Mouse (Mus musculus): ENCODE data around the gene Nek7. TPM values are rescaled to one million over a fixed set of nuclear protein-coding genes. Genes with fewer than 3 reads are reported as not detected.

Nek7 gene
- polyA plus RNA-seq, 1 experiment, result 8.5 TPM

DNA sequence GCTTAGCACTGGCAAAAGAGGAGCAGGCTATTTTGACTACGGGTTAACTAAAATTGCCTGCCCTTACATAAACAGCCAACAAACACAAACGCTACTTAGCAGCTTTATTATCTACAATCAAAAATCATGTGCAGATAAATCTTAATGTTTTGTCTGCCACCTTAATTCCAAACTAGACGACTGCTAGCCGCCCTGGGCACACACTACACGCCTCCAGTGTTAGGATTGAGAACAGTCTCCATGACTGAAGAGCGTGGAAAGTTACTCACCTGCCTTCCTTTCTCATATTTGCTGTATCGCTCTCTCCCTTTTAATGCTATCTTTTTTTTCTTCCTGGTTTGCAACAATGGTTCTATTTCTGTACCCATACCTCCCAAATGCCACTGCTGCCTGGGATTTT is 12.1 kb downstream of the Nek7 start:
- TF ChIP-seq CTCF (IDR thresholded peaks at IDR 0.05; ENCODE audit: borderline replicate concordance, extremely low read depth, insufficient read depth, insufficient read length) (no peak), POLR2A (IDR thresholded peaks at IDR 0.05; ENCODE audit: borderline replicate concordance, extremely low read depth, insufficient read depth, insufficient read length, poor library complexity, severe bottlenecking) (no peak)
- no peak for DNase-seq (ENCODE audit: low read depth)

DNA sequence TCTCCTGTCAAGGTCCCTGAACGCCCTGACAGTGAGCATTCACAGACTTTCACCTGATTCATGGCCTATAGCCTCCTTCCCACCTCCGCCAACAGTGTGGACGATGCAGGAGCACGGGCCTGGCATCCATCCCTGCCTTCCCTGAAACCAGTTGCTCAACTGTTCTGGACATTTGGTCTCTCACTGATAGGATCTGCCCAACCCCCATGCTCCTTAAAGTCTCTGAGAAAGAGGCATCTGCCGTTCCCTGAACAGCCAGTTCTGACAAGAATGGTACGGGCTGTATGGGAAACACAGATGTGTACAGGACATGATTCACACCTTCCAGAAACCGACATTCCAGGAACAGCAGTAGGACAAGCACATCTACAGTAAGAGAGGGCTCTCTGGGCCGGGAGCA is 13.2 kb downstream of the Nek7 start:
- no peak for TF ChIP-seq CTCF (IDR thresholded peaks at IDR 0.05; ENCODE audit: borderline replicate concordance, extremely low read depth, insufficient read depth, insufficient read length)
- TF ChIP-seq POLR2A (IDR thresholded peaks at IDR 0.05; ENCODE audit: borderline replicate concordance, extremely low read depth, insufficient read depth, insufficient read length, poor library complexity, severe bottlenecking), result no peak
- no peak for DNase-seq (ENCODE audit: low read depth)

DNA sequence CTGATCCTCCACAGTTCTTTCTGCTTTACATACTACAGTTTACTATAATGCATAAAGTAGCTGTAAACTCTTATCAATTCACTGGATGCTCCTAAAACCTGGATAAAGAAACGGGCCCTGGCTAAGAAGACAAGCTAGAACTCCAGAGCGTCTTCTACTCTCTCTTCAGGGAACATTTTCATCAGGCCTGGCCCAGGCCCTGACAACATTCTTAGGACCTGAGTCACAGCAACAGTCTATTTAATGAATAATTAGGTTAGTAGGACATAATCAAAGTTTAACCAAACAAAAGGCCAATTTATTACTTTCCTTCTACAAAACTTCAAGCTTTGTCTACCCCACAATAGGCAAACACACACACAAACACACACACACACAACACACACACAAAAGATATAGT is 15.2 kb downstream of the Nek7 start:
- DNase-seq (ENCODE audit: low read depth), result no peak

DNA sequence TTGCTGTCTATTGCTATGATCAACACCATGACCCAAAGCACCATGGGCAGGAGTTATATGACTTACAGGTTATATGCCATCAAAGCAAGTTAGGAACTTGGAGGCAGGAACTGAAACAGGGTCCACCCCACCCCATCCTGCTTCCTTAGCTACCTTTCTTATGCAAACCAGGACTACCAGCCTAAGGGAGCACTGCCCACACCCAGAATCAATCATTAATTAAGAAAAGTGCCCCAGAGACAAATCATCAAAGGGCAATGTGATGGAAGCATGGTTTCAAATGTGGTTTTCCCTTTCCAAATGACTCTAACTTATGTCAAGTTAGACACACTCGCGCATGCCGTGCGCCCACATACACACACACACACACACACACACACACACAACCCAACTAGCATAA is 16.0 kb downstream of the Nek7 start:
- TF ChIP-seq CTCF (IDR thresholded peaks at IDR 0.05; ENCODE audit: borderline replicate concordance, extremely low read depth, insufficient read depth, insufficient read length), result no peak
- no peak for TF ChIP-seq POLR2A (IDR thresholded peaks at IDR 0.05; ENCODE audit: borderline replicate concordance, extremely low read depth, insufficient read depth, insufficient read length, poor library complexity, severe bottlenecking)
- no peak for DNase-seq (ENCODE audit: low read depth)

More for the DNA sequence above, 15.2 kb downstream of the Nek7 start:
- TF ChIP-seq CTCF (IDR thresholded peaks at IDR 0.05; ENCODE audit: borderline replicate concordance, extremely low read depth, insufficient read depth, insufficient read length) (no peak), POLR2A (IDR thresholded peaks at IDR 0.05; ENCODE audit: borderline replicate concordance, extremely low read depth, insufficient read depth, insufficient read length, poor library complexity, severe bottlenecking) (no peak)

DNA sequence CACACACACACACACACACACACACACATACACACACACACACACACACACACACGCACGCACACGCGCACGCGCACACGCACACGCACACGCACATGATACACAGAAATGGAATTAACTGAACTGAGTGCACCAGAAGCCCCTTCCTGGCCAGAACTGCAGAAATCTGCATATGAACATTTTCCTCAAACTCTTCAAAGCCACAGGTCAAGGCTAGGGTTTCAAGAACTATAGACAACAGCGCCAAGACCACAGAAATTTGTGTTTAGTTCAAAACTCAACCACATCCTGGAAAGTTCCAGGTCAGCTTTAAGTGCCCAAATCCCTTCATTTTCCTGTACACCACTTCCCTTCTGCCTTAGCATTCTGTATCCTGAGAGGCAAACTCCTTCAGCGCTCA is 21.9 kb downstream of the Nek7 start:
- DNase-seq (ENCODE audit: low read depth), result no peak
- TF ChIP-seq POLR2A (IDR thresholded peaks at IDR 0.05; ENCODE audit: borderline replicate concordance, extremely low read depth, insufficient read depth, insufficient read length, poor library complexity, severe bottlenecking), result no peak
- TF ChIP-seq CTCF (IDR thresholded peaks at IDR 0.05; ENCODE audit: borderline replicate concordance, extremely low read depth, insufficient read depth, insufficient read length), result no peak

DNA sequence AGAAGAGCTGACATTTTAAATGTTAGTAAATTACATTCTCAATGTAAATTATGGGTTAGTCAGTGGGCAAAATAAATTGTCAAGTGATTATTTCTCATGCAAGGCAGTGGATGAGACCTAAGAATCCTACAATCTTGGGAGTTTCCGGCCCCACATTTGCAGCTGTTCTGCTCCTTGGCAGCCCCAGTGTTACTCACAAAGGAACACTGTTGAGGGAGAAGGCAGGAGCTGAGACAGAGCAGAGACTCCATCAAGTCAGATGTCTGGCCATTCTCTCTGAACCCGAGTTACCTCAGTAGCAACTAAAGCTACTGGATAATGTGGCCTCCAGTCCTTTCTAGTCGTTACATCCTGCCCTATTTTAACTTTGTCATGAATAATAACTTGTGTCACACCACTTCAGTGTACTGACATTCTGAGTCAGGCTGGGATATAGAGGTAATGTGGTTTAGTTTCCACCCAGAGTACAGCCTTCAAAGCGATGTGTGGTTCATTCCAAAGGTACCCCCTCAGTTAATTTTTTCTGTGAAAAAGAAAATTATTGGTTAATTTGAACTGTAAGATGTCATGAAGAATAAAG is 23.7 kb downstream of the Nek7 start:
- DNase-seq (ENCODE audit: low read depth), result peak; percentile 46
- no peak for TF ChIP-seq POLR2A (IDR thresholded peaks at IDR 0.05; ENCODE audit: borderline replicate concordance, extremely low read depth, insufficient read depth, insufficient read length, poor library complexity, severe bottlenecking)
- TF ChIP-seq CTCF (IDR thresholded peaks at IDR 0.05; ENCODE audit: borderline replicate concordance, extremely low read depth, insufficient read depth, insufficient read length), result no peak

DNA sequence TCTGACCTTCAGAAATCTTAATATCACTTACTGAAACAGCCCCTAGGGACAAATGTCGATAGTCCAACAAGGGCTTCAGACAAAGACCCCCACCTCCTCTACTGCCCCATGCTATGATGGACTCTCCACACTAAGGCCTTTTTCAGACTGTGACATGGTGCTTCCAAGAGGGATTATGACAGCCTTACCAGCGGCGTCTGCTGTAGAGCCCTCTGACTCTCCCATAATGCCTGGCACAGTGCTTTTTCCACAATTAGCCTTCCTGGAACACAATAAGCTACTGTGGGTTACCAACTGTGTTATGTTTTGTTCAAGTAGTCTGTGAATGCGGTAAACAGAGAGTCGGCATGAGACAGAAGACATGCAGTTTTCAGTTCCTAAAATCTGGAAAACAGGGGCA is 25.0 kb downstream of the Nek7 start:
- no peak for TF ChIP-seq POLR2A (IDR thresholded peaks at IDR 0.05; ENCODE audit: borderline replicate concordance, extremely low read depth, insufficient read depth, insufficient read length, poor library complexity, severe bottlenecking)
- TF ChIP-seq CTCF (IDR thresholded peaks at IDR 0.05; ENCODE audit: borderline replicate concordance, extremely low read depth, insufficient read depth, insufficient read length), result no peak
- peak; percentile 65 for DNase-seq (ENCODE audit: low read depth)

DNA sequence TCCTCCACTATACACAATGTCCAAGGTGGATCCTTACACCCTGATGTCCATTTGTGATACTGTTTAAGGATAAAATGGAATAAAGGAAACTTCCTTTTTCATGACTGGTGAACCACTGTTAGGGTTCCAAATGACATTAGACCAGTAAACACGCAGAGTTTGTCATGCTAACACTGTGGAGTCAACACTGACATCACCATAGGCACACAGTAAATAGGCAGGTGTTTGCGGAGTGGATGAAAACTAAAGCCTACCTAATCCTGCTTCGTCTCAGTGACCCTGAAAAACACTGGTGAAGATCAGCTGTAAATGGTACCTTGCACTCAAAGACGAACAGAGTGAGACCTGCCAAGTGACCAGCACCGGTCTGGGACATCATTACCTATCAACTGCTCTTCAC is 26.0 kb downstream of the Nek7 start:
- no peak for TF ChIP-seq CTCF (IDR thresholded peaks at IDR 0.05; ENCODE audit: borderline replicate concordance, extremely low read depth, insufficient read depth, insufficient read length)
- no peak for TF ChIP-seq POLR2A (IDR thresholded peaks at IDR 0.05; ENCODE audit: borderline replicate concordance, extremely low read depth, insufficient read depth, insufficient read length, poor library complexity, severe bottlenecking)

DNA sequence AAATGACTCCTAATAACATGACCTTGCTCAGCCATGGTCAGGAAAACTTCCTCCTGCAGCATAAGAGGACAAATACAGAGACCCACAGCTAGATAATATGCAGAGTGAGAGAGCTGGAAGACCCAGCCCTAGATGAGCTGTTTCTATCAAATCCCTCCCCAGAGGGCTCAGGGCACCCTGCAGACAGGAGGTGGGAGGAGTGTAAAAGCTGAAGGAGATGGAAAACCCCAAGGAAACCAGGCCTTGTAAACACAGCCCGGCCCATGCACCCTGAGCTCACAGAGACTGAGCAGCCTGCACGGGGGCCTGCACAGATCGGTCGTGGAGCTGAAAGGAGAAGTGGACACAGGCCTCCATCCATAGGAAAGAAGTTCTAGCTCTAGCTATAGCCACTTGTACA is 27.5 kb downstream of the Nek7 start:
- TF ChIP-seq CTCF (IDR thresholded peaks at IDR 0.05; ENCODE audit: borderline replicate concordance, extremely low read depth, insufficient read depth, insufficient read length) (no peak), POLR2A (IDR thresholded peaks at IDR 0.05; ENCODE audit: borderline replicate concordance, extremely low read depth, insufficient read depth, insufficient read length, poor library complexity, severe bottlenecking) (no peak)
- DNase-seq (ENCODE audit: low read depth), result no peak

More for the DNA sequence above, 26.0 kb downstream of the Nek7 start:
- DNase-seq (ENCODE audit: low read depth), result no peak

DNA sequence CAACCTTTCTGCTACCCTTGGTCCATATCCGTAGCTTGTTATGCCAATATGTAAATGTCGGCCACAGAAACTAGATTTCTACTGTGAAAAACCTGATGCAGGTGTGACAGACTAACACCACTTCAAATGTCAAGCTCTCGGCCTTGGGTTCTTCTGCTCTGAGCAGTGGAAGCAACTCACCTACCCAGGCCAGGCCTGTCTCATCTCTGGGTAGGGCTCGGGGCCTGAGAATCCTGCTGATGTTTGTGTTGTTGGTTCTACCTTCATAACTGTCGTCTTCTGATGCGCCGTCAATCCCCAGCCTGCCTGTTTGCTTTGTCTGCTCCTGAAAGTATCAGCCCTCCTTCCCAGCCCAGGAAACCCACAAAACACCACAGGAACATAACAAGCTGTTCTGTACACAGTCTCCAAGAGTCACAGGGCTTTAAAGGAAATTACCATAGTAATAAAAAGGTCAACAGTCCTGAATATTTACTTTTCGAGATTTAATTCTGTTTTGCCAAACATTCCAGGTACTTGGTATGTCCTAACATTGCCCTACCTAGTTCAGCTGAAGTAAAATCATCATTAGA is 29.4 kb downstream of the Nek7 start:
- DNase-seq (ENCODE audit: low read depth), result no peak
- TF ChIP-seq POLR2A (IDR thresholded peaks at IDR 0.05; ENCODE audit: borderline replicate concordance, extremely low read depth, insufficient read depth, insufficient read length, poor library complexity, severe bottlenecking) (no peak), CTCF (IDR thresholded peaks at IDR 0.05; ENCODE audit: borderline replicate concordance, extremely low read depth, insufficient read depth, insufficient read length) (no peak)

DNA sequence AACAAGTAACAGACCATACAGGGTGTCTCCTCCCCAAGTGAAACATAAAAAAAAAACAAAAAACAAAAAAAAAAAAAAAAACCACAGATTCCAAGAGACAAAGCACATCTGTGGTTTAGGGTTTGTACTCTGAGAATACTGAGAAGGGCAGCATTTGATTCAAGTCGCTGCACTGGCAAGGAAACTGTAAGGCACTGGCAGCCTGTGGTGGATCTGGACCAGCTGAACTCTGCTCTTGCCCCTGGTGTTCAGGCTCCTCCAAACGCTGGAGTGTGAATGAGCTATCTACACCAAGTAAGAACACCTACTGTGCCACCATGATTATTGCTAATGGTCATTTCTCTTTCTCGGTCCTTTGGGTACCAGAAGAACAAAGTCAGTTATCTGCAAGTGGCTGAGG is 30.8 kb downstream of the Nek7 start:
- TF ChIP-seq CTCF (IDR thresholded peaks at IDR 0.05; ENCODE audit: borderline replicate concordance, extremely low read depth, insufficient read depth, insufficient read length) (no peak), POLR2A (IDR thresholded peaks at IDR 0.05; ENCODE audit: borderline replicate concordance, extremely low read depth, insufficient read depth, insufficient read length, poor library complexity, severe bottlenecking) (no peak)

DNA sequence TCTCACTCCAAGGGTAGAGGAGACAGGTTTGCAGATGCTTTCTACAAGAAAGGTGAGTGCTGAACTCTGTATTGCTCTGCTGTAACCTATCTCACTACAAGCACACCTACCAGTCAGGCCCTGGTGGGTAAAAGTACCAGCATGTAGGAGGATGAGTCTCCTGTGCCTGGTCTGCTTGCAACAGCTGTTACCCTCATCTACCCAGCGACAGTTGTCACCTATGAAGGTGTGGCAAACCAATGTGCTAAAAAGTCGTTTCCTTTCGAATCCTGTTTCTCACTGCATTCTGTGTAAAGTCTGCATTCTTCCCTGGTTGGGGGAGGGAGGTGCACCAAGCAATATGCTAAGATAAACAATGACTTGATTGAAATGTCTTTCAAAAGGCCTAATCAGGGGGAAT is 32.1 kb downstream of the Nek7 start:
- no peak for TF ChIP-seq CTCF (IDR thresholded peaks at IDR 0.05; ENCODE audit: borderline replicate concordance, extremely low read depth, insufficient read depth, insufficient read length)
- TF ChIP-seq POLR2A (IDR thresholded peaks at IDR 0.05; ENCODE audit: borderline replicate concordance, extremely low read depth, insufficient read depth, insufficient read length, poor library complexity, severe bottlenecking), result no peak
- no peak for DNase-seq (ENCODE audit: low read depth)

More for the DNA sequence above, 30.8 kb downstream of the Nek7 start:
- no peak for DNase-seq (ENCODE audit: low read depth)

Data from brain, embryonic 14.5 days (tissue).